Mouse (Mus musculus): Measurements from ENCODE around the gene Adam11. TPM values are rescaled to one million over a fixed set of nuclear protein-coding genes. Genes with fewer than 3 reads are reported as not detected.
"Not testable (repeated sequence)": the region's sequence is repeated elsewhere in the genome, so short reads cannot be mapped to it uniquely, and the experiment has no call there.

Gene Adam11
- polyA plus RNA-seq (2015; fragmentation: Nextera tagmentation; extraction: Ambion mirVana), result 5.2 and 5.3 TPM in 2 replicates

DNA sequence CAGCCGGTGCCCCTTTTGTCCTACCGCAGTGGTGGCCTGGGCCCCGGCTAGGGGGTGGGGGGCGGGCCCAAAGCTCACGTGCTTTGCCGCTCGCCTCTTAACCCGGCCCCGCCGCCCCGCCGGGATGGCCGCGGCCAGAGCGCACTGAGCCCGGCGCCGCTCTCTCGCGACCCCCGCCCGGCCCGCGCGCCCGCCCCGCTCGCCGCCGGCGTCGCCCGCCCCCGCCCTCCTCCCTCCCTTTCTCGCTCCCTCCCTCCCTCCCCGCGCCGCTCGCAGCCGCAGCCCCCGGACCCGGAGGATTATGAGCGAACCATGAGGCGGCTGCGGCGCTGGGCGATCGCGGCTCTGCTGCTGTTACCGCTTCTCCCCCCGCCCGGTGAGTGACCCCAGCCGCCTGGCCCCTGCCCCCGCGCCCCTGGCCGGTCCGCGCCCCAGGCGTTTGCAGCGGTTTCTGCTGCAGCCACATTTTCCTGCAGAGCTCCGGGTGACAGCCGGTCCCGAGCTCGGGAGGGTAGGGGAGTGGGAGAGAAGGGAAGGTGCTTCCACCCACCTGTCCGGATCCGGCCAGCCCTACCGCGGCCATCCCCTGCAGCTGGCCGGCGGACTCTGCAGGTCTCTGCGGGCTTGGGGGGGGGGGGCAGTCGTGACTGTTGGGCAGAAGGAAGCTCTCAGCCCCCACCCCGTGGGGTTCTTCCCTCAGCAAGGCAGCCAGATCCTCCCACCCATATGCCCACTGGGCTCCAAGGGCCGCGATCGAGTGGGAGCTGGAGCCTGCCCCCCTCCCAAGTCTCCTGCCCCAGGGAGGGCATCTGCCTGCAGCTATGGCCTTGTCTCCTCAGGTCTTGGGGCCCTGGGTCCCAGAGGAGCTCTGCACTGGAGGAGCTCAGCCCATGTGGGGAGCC, at the start of gene Adam11:
Gene Adam11 (plus strand): TSS at position 131 of the 902 bp plus-strand sequence.
- 0 out of 2 replicates have a peak, but pooled peaks cover 2% of the 10 kb centered on the region for H3K27me3 ChIP-seq (ENCODE audit: control insufficient read depth, insufficient read depth, low read length)
- under 1% methylated on average over 49 of the region's 76 CpGs for WGBS
- 0 out of 2 replicates have a peak, but pooled peaks have one; percentile 39 for ATAC-seq (replicated peaks; ENCODE audit: extremely low read depth, insufficient read depth, low FRiP score)
- H3K9ac ChIP-seq (ENCODE audit: low read length), result peak within 1 kb of the TSS; percentile 79
- H3K36me3 ChIP-seq (ENCODE audit: control insufficient read depth, insufficient read depth), result no peaks in the 10 kb centered on the region
- peak within 1 kb of the TSS; percentile 64 for H3K4me3 ChIP-seq (ENCODE audit: low read length)
- no peak within 1 kb of the TSS for H3K27ac ChIP-seq (ENCODE audit: low read length)
- H3K4me1 ChIP-seq (ENCODE audit: control insufficient read depth, insufficient read depth, low read length), result peaks cover 18% of the 10 kb centered on the region
- no peaks in the 10 kb centered on the region for H3K9me3 ChIP-seq (replicated peaks; ENCODE audit: control insufficient read depth, low read length)
- peak within 1 kb of the TSS; percentile 84 for H3K4me2 ChIP-seq (ENCODE audit: low read depth, low read length)

DNA sequence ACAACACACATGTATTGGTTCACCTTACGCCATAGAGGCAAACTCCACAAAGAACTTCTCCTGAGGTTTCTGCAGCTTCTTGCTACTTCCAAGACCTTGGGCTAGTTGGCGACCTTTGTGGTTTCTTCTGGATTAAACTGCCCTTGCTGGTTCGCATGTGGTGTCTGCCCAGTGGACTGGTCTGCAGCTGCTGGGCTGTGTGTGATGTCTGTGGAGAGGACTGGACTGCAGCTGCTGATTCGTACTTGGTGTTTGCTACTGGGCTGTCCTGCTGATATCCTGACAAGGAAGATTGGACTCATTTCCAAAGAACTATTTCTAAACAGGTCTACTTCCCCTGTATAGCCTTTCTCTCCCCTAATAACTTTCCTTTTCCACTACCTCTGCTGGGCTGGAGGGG, 48.8 kb upstream of the Adam11 start:
- no peak for ATAC-seq (replicated peaks; ENCODE audit: extremely low read depth, insufficient read depth, low FRiP score)
- WGBS, result 88% methylated on average over 4 of the region's 4 CpGs
- H3K36me3 ChIP-seq (ENCODE audit: control insufficient read depth, insufficient read depth), result no peaks in the 10 kb centered on the region
- no peaks in the 10 kb centered on the region for H3K9me3 ChIP-seq (replicated peaks; ENCODE audit: control insufficient read depth, low read length)
- no peak overlapping the region for H3K4me2 ChIP-seq (ENCODE audit: low read depth, low read length)
- no peaks in the 10 kb centered on the region for H3K27me3 ChIP-seq (ENCODE audit: control insufficient read depth, insufficient read depth, low read length)
- H3K4me3 ChIP-seq (ENCODE audit: low read length), result no peak overlapping the region
- H3K27ac ChIP-seq (ENCODE audit: low read length), result no peak overlapping the region
- H3K9ac ChIP-seq (ENCODE audit: low read length), result no peak overlapping the region
- H3K4me1 ChIP-seq (ENCODE audit: control insufficient read depth, insufficient read depth, low read length), result no peaks in the 10 kb centered on the region

DNA sequence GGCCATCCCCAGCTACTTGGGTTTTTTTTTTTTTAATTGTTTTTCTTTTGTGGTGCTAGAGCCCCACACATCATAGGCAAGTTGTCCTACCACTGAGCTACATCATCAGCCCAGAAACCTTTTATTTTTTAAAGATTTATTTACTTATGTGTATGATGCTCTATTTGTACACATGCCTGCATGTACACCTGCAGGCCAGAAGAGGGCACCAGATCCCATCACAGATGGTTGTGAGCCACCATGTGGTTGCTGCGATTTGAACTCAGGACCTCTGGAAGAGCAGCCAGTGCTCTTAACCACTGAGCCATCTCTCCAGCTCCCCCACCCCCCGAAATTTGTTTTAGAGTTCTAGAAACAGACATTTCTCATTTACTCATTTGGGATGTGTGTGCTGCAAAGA, 46.7 kb upstream of the Adam11 start:
- H3K9me3 ChIP-seq (replicated peaks; ENCODE audit: control insufficient read depth, low read length); H3K27ac ChIP-seq (ENCODE audit: low read length); H3K4me2 ChIP-seq (ENCODE audit: low read depth, low read length); H3K27me3 ChIP-seq (ENCODE audit: control insufficient read depth, insufficient read depth, low read length); H3K36me3 ChIP-seq (ENCODE audit: control insufficient read depth, insufficient read depth); H3K4me1 ChIP-seq (ENCODE audit: control insufficient read depth, insufficient read depth, low read length); H3K4me3 ChIP-seq (ENCODE audit: low read length); ATAC-seq (replicated peaks; ENCODE audit: extremely low read depth, insufficient read depth, low FRiP score); H3K9ac ChIP-seq (ENCODE audit: low read length): not testable (repeated sequence)
- WGBS, result 67% methylated on average over 2 of the region's 2 CpGs

DNA sequence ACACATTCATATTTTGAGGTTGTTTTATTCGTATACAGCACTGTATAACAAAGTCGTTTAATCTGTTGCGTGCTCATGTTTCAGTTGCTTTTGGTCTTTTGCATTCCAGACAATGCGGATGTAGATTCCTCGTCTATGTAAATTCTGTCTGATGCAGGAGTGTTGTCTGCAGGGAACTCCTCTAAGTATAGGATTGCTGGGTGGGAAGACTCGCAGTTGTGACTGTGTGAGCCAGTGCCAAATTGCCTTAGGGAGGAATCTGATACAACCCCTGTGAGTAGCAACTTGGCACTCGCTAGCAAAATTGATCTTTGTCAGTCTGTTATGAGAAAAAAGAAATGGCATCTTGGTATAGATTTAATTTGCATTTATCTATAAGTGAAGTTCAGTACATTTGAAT, 45.1 kb upstream of the Adam11 start:
- Histone ChIP-seq H3K4me1 (ENCODE audit: control insufficient read depth, insufficient read depth, low read length) (no peaks in the 10 kb centered on the region), H3K4me2 (ENCODE audit: low read depth, low read length) (no peak overlapping the region), H3K9me3 (replicated peaks; ENCODE audit: control insufficient read depth, low read length) (peaks cover 6% of the 10 kb centered on the region; the same call in 1 of the 2 replicates), H3K9ac (ENCODE audit: low read length) (no peak overlapping the region), H3K27me3 (ENCODE audit: control insufficient read depth, insufficient read depth, low read length) (no peaks in the 10 kb centered on the region), H3K36me3 (ENCODE audit: control insufficient read depth, insufficient read depth) (no peaks in the 10 kb centered on the region), H3K27ac (ENCODE audit: low read length) (no peak overlapping the region), H3K4me3 (ENCODE audit: low read length) (no peak overlapping the region)
- ATAC-seq (replicated peaks; ENCODE audit: extremely low read depth, insufficient read depth, low FRiP score), result no peak
- 74% methylated on average over 7 of the region's 7 CpGs for WGBS

DNA sequence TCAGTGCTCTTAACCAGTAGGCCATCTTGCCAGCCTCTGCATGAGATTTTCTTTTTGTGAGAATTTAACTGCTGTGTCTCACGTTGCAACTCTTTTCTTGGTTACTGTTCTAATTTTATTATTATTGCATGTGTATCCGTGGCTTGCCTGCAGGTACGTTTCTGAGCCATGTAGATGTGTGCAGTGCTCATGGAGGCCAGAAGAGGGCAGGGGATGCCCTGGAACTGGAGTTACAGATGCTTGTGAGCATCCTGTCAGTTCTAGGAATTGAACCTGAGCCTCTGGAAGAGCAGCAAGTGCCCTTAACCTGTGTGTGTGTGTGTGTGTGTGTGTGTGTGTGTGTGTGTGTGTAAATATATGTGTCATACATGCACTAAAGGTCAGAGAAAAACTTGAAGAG, 35.7 kb upstream of the Adam11 start:
- Histone ChIP-seq H3K4me2 (ENCODE audit: low read depth, low read length) (no peak overlapping the region), H3K9ac (ENCODE audit: low read length) (no peak overlapping the region), H3K27ac (ENCODE audit: low read length) (no peak overlapping the region), H3K4me1 (ENCODE audit: control insufficient read depth, insufficient read depth, low read length) (no peaks in the 10 kb centered on the region), H3K36me3 (ENCODE audit: control insufficient read depth, insufficient read depth) (no peaks in the 10 kb centered on the region), H3K9me3 (replicated peaks; ENCODE audit: control insufficient read depth, low read length) (no peaks in the 10 kb centered on the region), H3K27me3 (ENCODE audit: control insufficient read depth, insufficient read depth, low read length) (no peaks in the 10 kb centered on the region), H3K4me3 (ENCODE audit: low read length) (no peak overlapping the region)
- 35% methylated on average over 3 of the region's 3 CpGs for WGBS
- no peak for ATAC-seq (replicated peaks; ENCODE audit: extremely low read depth, insufficient read depth, low FRiP score)

DNA sequence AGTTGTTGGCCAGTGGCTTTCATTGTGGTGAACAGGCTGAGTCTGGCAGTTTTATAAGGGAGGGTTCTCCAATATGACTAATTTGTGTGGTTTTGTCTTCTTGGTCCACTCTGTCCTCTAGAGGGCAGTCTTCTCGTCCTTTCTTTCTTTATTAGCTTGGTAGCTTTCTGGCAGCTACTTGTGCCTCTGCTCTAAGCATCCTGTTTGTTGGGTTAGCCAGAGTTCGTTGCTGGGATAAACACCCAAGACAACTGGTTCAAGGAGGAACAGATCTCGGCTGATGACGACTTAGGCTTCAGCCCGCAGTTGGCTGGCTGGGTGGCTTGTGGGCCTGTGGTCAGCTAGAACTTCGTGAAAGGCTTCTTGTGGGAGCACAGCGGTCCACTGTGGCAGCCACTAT, 32.6 kb upstream of the Adam11 start:
- Histone ChIP-seq H3K36me3 (ENCODE audit: control insufficient read depth, insufficient read depth) (no peaks in the 10 kb centered on the region), H3K4me3 (ENCODE audit: low read length) (no peak overlapping the region), H3K4me1 (ENCODE audit: control insufficient read depth, insufficient read depth, low read length) (no peaks in the 10 kb centered on the region), H3K27ac (ENCODE audit: low read length) (no peak overlapping the region), H3K27me3 (ENCODE audit: control insufficient read depth, insufficient read depth, low read length) (no peaks in the 10 kb centered on the region), H3K9me3 (replicated peaks; ENCODE audit: control insufficient read depth, low read length) (no peaks in the 10 kb centered on the region), H3K9ac (ENCODE audit: low read length) (no peak overlapping the region), H3K4me2 (ENCODE audit: low read depth, low read length) (no peak overlapping the region)
- no peak for ATAC-seq (replicated peaks; ENCODE audit: extremely low read depth, insufficient read depth, low FRiP score)
- 34% methylated on average over 7 of the region's 7 CpGs for WGBS

DNA sequence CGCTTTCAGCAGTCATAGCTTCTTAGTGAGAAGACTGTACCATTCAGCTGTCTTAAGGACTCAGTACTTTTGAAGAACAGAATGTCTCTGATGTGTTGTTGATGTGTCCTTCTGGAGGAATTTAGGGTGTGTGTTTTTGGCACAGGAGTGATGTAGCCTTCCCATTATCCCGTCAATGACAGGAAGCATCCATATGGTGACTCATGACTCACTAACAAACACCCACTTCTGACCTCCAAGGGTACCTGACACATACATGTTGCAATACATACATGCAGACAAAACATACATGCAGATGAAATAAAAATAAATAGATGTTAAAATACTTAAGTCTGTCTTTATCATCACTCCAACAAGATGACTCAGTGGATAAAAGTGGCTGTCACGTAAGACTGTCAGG, 31.4 kb upstream of the Adam11 start:
- Histone ChIP-seq H3K27me3 (ENCODE audit: control insufficient read depth, insufficient read depth, low read length) (no peaks in the 10 kb centered on the region), H3K36me3 (ENCODE audit: control insufficient read depth, insufficient read depth) (no peaks in the 10 kb centered on the region), H3K4me2 (ENCODE audit: low read depth, low read length) (no peak overlapping the region), H3K4me1 (ENCODE audit: control insufficient read depth, insufficient read depth, low read length) (no peaks in the 10 kb centered on the region), H3K9me3 (replicated peaks; ENCODE audit: control insufficient read depth, low read length) (no peaks in the 10 kb centered on the region), H3K9ac (ENCODE audit: low read length) (no peak overlapping the region), H3K4me3 (ENCODE audit: low read length) (no peak overlapping the region), H3K27ac (ENCODE audit: low read length) (no peak overlapping the region)
- ATAC-seq (replicated peaks; ENCODE audit: extremely low read depth, insufficient read depth, low FRiP score), result no peak
- WGBS, result 76% methylated on average over 3 of the region's 3 CpGs

DNA sequence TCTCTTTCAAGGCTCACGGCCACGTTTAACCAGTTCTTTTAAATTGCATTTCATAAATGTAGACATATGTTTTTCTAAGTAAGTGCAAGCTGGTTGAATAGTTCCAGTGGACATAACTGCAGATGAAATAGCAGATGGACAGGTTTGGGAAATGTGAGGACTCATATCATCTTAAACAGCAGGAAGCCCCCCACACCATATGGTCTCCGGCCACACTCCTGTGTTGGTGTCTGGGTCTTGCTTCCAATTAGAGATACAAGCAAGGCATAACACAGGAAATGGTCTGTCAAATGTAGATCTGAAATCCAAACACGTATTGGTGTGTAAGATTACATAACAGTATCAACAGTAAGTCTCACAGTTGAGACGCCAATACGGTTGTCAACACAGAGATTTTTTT, 29.9 kb upstream of the Adam11 start:
- H3K4me1 ChIP-seq (ENCODE audit: control insufficient read depth, insufficient read depth, low read length), result no peaks in the 10 kb centered on the region
- no peak overlapping the region for H3K4me3 ChIP-seq (ENCODE audit: low read length)
- H3K9me3 ChIP-seq (replicated peaks; ENCODE audit: control insufficient read depth, low read length), result no peaks in the 10 kb centered on the region
- no peak for ATAC-seq (replicated peaks; ENCODE audit: extremely low read depth, insufficient read depth, low FRiP score)
- no peak overlapping the region for H3K4me2 ChIP-seq (ENCODE audit: low read depth, low read length)
- H3K36me3 ChIP-seq (ENCODE audit: control insufficient read depth, insufficient read depth), result no peaks in the 10 kb centered on the region
- no peak overlapping the region for H3K9ac ChIP-seq (ENCODE audit: low read length)
- H3K27ac ChIP-seq (ENCODE audit: low read length), result no peak overlapping the region
- 72% methylated on average over 6 of the region's 6 CpGs for WGBS
- H3K27me3 ChIP-seq (ENCODE audit: control insufficient read depth, insufficient read depth, low read length), result peaks cover 2% of the 10 kb centered on the region; the same call in 1 of the 2 replicates

DNA sequence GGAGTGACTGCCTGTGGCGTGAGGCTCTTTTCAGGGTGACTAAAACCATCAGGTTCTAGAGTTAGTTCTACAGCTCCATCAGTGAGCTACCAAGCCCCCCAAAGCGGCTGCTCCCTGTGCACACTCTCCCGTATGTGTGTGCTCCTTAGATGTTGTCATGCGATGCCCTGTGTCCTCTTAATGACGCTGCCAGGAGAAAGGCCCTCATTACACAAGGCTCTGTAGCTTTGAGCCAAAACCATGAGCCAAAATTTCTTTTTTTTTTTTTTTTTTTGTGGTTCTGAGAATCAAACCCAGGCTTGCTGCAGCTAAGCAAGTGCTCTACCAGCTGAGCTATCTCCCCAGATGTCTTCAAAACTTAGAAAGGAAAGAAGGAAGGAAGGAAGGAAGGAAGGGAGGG, 28.1 kb upstream of the Adam11 start:
- Histone ChIP-seq H3K27ac (ENCODE audit: low read length) (no peak overlapping the region), H3K9ac (ENCODE audit: low read length) (no peak overlapping the region), H3K4me3 (ENCODE audit: low read length) (no peak overlapping the region), H3K9me3 (replicated peaks; ENCODE audit: control insufficient read depth, low read length) (no peaks in the 10 kb centered on the region), H3K4me1 (ENCODE audit: control insufficient read depth, insufficient read depth, low read length) (no peaks in the 10 kb centered on the region), H3K27me3 (ENCODE audit: control insufficient read depth, insufficient read depth, low read length) (peaks cover 2% of the 10 kb centered on the region; the same call in 1 of the 2 replicates), H3K4me2 (ENCODE audit: low read depth, low read length) (no peak overlapping the region), H3K36me3 (ENCODE audit: control insufficient read depth, insufficient read depth) (no peaks in the 10 kb centered on the region)
- 65% methylated on average over 5 of the region's 5 CpGs for WGBS
- ATAC-seq (replicated peaks; ENCODE audit: extremely low read depth, insufficient read depth, low FRiP score), result no peak

All from heart, embryonic 16.5 days (tissue).